Mouse (Mus musculus): ENCODE results near the gene B4galnt2. TPM values are rescaled to one million over a fixed set of nuclear protein-coding genes. Genes with fewer than 3 reads are reported as not detected.
A peak's percentile ranks its signal among the peaks of the same experiment; 100 is the strongest.

The B4galnt2 gene
- total and polyA plus RNA-seq, 3 experiments = 0.34 to 1.9 (median 0.42) TPM

GRCm38 (mm10) chr11:95834742-95835710 lies 79.7 kb downstream of the B4galnt2 start (continued):
- 0 out of 2 replicates have a peak, but pooled peaks have one; percentile 66 for TF ChIP-seq KAT2A (IDR thresholded peaks at IDR 0.05; ENCODE audit: insufficient replicate concordance, low read length)

- H3K27ac ChIP-seq (ENCODE audit: insufficient read depth, low read depth) = peak overlapping the region; percentile 97
- H3K4me2 ChIP-seq (ENCODE audit: insufficient read depth, low read depth, poor library complexity, severe bottlenecking) = peak overlapping the region; percentile 90
- in situ Hi-C loops (cut with MboI; ENCODE audit: low pct_ligation_motif_present, low pct_unique_long_range_greater_than_20kb, low sequenced_read_pairs) (loop anchor here (5.0 kb wide), 1 partner anchor 33 kb away; no protein-coding TSS in a partner anchor), dilution Hi-C loops (cut with MboI; ENCODE audit: extremely low pct_ligation_motif_present, extremely low pct_unique_long_range_greater_than_20kb, low sequenced_read_pairs) (no loop called here)
- H3K79me2 ChIP-seq (replicated peaks; ENCODE audit: control insufficient read depth, extremely low read depth, insufficient read depth, poor library complexity, severe bottlenecking) = peaks cover 17% of the 10 kb centered on the region
- peaks cover 13% of the 10 kb centered on the region for H3K9me3 ChIP-seq (replicated peaks; ENCODE audit: low read length)
- H3K9ac ChIP-seq (ENCODE audit: insufficient read depth, low read depth) = peak overlapping the region; percentile 30; the same call in 1 of the 2 replicates
- DNase-seq (ENCODE audit: extremely low read depth) = peak; percentile 92
- peak overlapping the region in 2 of 3 experiments; percentile 18 to 49 for H3K4me3 ChIP-seq (replicated peaks in 1 of 3; ENCODE audit: low read depth in 2 of 3, low read length in 2 of 3, poor library complexity in 1 of 3)
- no peaks in the 10 kb centered on the region for H3K27me3 ChIP-seq (replicated peaks)
- peaks cover 47 to 77% of the 10 kb centered on the region in 2 experiments for H3K4me1 ChIP-seq (ENCODE audit: control insufficient read depth in 1 of 2, insufficient read depth in 2 of 2)
- peaks cover 50 to 70% of the 10 kb centered on the region in 2 experiments for H3K36me3 ChIP-seq (replicated peaks in 1 of 2; ENCODE audit: control insufficient read depth in 1 of 2, insufficient read depth in 1 of 2, low read length in 1 of 2)
- TF ChIP-seq CHD2 (IDR thresholded peaks at IDR 0.05; ENCODE audit: low read length) = peak; percentile 96
- TF ChIP-seq POLR2A (IDR thresholded peaks at IDR 0.05; ENCODE audit: low read depth, low read length) = no peak; the same call in 1 of the 2 replicates
- peak; percentile 53; the same call in 1 of the 2 replicates for TF ChIP-seq ELF1 (IDR thresholded peaks at IDR 0.05; ENCODE audit: low read depth, low read length)
- no peak; the same call in 1 of the 2 replicates for TF ChIP-seq POLR2AphosphoS2 (IDR thresholded peaks at IDR 0.05; ENCODE audit: low read depth, low read length)
- TF ChIP-seq MXI1 (IDR thresholded peaks at IDR 0.05; ENCODE audit: low read depth, low read length) = peak; percentile 50; the same call in 1 of the 2 replicates
- no peak for TF ChIP-seq ZNF384 (IDR thresholded peaks at IDR 0.05; ENCODE audit: low read depth, low read length)
- TF ChIP-seq JUN (IDR thresholded peaks at IDR 0.05; ENCODE audit: insufficient read depth, low read depth, low read length) = peak; percentile 35; the same call in 1 of the 2 replicates
- TF ChIP-seq NELFE (IDR thresholded peaks at IDR 0.05; ENCODE audit: low read depth, low read length) = no peak
- TF ChIP-seq SIN3A (IDR thresholded peaks at IDR 0.05; ENCODE audit: low read length) = peak; percentile 28; the same call in 1 of the 2 replicates
- TF ChIP-seq USF1 (IDR thresholded peaks at IDR 0.05; ENCODE audit: low read depth, low read length) = no peak
- peak; percentile 89 for TF ChIP-seq IRF4 (IDR thresholded peaks at IDR 0.05; ENCODE audit: low read depth, low read length)
- TF ChIP-seq GABPA (IDR thresholded peaks at IDR 0.05; ENCODE audit: insufficient replicate concordance, low read depth, low read length) = no peak
- TF ChIP-seq RAD21 (IDR thresholded peaks at IDR 0.05; ENCODE audit: low read depth, low read length) = peak; percentile 3
- TF ChIP-seq PAX5 (IDR thresholded peaks at IDR 0.05; ENCODE audit: low read length) = no peak
- peak; percentile 12; the same call in 1 of the 2 replicates for TF ChIP-seq SMC3 (IDR thresholded peaks at IDR 0.05; ENCODE audit: low read depth, low read length)
- TF ChIP-seq UBTF (IDR thresholded peaks at IDR 0.05; ENCODE audit: low read depth, low read length) = no peak
- TF ChIP-seq MAZ (IDR thresholded peaks at IDR 0.05; ENCODE audit: low read depth, low read length) = peak; percentile 80
- TF ChIP-seq CHD1 (IDR thresholded peaks at IDR 0.05; ENCODE audit: low read depth, low read length) = no peak
- no peak for TF ChIP-seq ZKSCAN1 (IDR thresholded peaks at IDR 0.05; ENCODE audit: borderline replicate concordance, low read depth, low read length)
- TF ChIP-seq USF2 (conservative IDR thresholded peaks at IDR 0.05; ENCODE audit: low read depth, low read length) = no peak
- TF ChIP-seq MYC (IDR thresholded peaks at IDR 0.05; ENCODE audit: low read depth, low read length) = peak; percentile 68
- TF ChIP-seq NRF1 (IDR thresholded peaks at IDR 0.05; ENCODE audit: low read depth, low read length) = no peak
- TF ChIP-seq TBP (conservative IDR thresholded peaks at IDR 0.05; ENCODE audit: low read depth, low read length) = 0 out of 2 replicates have a peak, but pooled peaks have one; percentile 4
- peak; percentile 77 for TF ChIP-seq BHLHE40 (IDR thresholded peaks at IDR 0.05; ENCODE audit: low read depth, low read length)
- TF ChIP-seq KAT2A (IDR thresholded peaks at IDR 0.05; ENCODE audit: insufficient replicate concordance, low read length) = no peak
- peak; percentile 79 for TF ChIP-seq EP300 (IDR thresholded peaks at IDR 0.05; ENCODE audit: low read length)
- TF ChIP-seq ETS1 (conservative IDR thresholded peaks at IDR 0.05; ENCODE audit: low read depth, low read length) = peak; percentile 78
- TF ChIP-seq MAX (IDR thresholded peaks at IDR 0.05; ENCODE audit: low read length) = peak; percentile 29; the same call in 1 of the 2 replicates
- TF ChIP-seq TCF12 (IDR thresholded peaks at IDR 0.05; ENCODE audit: low read depth, low read length) = peak; percentile 48
- TF ChIP-seq ZMIZ1 (IDR thresholded peaks at IDR 0.05; ENCODE audit: low read depth, low read length) = peak; percentile 77; the same call in 1 of the 2 replicates
- no peak for TF ChIP-seq ZC3H11A (IDR thresholded peaks at IDR 0.05; ENCODE audit: low read depth, low read length)
- no peak for TF ChIP-seq JUND (conservative IDR thresholded peaks at IDR 0.05; ENCODE audit: low read depth, low read length)
- peak; percentile 51; the same call in 1 of the 2 replicates for TF ChIP-seq MEF2A (IDR thresholded peaks at IDR 0.05; ENCODE audit: borderline replicate concordance, low read depth, low read length)
- no peak; a peak in 1 of 4 replicates for TF ChIP-seq CTCF (conservative IDR thresholded peaks at IDR 0.05 in 1 of 2, IDR thresholded peaks at IDR 0.05 in 1 of 2; ENCODE audit: low read depth in 2 of 2, low read length in 2 of 2)
Measured at GRCm38 (mm10) chr11:95834143-95834667, 80.5 kb downstream of the B4galnt2 start.

Data from CH12.LX (cell line).